In genomic region chr16:5131251-5131922, GRCm38 (mm10) we compare ENCODE assay signal across 8 mouse cellular contexts. TPM values are rescaled to one million over a fixed set of nuclear protein-coding genes. Genes with fewer than 3 reads are reported as not detected.
DNase-seq lines count a peak whose midpoint lies in the region; ATAC-seq and TF ChIP-seq lines count a peak whose summit lies in the region.

No protein-coding gene starts in this region.

- H3K9me3 ChIP-seq in erythroblast, embryonic 14.5 days (ENCODE audit: control insufficient read depth, low read length) = no peaks in the 10 kb centered on the region
- no peaks in the 10 kb centered on the region for H3K9me3 ChIP-seq in intestine, embryonic 16.5 days (ENCODE audit: control insufficient read depth, low read length)
- H3K9me3 ChIP-seq in neural tube, embryonic 13.5 days = no peaks in the 10 kb centered on the region

- no peaks in the 10 kb centered on the region for H3K4me1 ChIP-seq in erythroblast, embryonic 14.5 days (ENCODE audit: control insufficient read depth)
- H3K4me1 ChIP-seq in lung, adult 2 months (ENCODE audit: control insufficient read depth, insufficient read depth, low read length) = peaks cover 9% of the 10 kb centered on the region
- peaks cover 23% of the 10 kb centered on the region for H3K4me1 ChIP-seq in intestine, embryonic 16.5 days (ENCODE audit: control insufficient read depth, insufficient read depth, low read length)
- H3K4me1 ChIP-seq in neural tube, embryonic 13.5 days (replicated peaks) = peaks cover 13% of the 10 kb centered on the region

- TF ChIP-seq POLR2A in lung, adult 2 months (IDR thresholded peaks at IDR 0.05; ENCODE audit: borderline replicate concordance, extremely low read depth, low read depth, low read length) = 0 out of 2 replicates have a peak, but pooled peaks have one; percentile 8

- peak overlapping the region; percentile 71 for H3K9ac ChIP-seq in intestine, embryonic 16.5 days (ENCODE audit: low read depth, low read length)
- H3K9ac ChIP-seq in neural tube, embryonic 13.5 days = no peak overlapping the region

- no peak for TF ChIP-seq CTCF in lung, adult 2 months (IDR thresholded peaks at IDR 0.05; ENCODE audit: insufficient read depth, low read length)

- H3K4me3 ChIP-seq in erythroblast, embryonic 14.5 days (replicated peaks) = peak overlapping the region; percentile 47
- peak overlapping the region; percentile 82 for H3K4me3 ChIP-seq in lung, adult 2 months (replicated peaks; ENCODE audit: extremely low read depth, low read depth, low read length)
- H3K4me3 ChIP-seq in intestine, embryonic 16.5 days (ENCODE audit: low read length) = peak overlapping the region; percentile 64
- H3K4me3 ChIP-seq in neural tube, embryonic 13.5 days = peak overlapping the region; percentile 28; the same call in 1 of the 2 replicates

- peaks cover 46% of the 10 kb centered on the region for H3K27me3 ChIP-seq in erythroblast, embryonic 14.5 days (ENCODE audit: control insufficient read depth)
- peaks cover 25% of the 10 kb centered on the region for H3K27me3 ChIP-seq in intestine, embryonic 16.5 days (replicated peaks; ENCODE audit: control insufficient read depth, insufficient read depth, low read length)
- H3K27me3 ChIP-seq in neural tube, embryonic 13.5 days = peaks cover 78% of the 10 kb centered on the region

- DNase-seq in lung, adult 2 months = peak; percentile 44
- DNase-seq in lung, postnatal 14 days = no peak
- DNase-seq in adrenal gland, postnatal 36 days = no peak
- DNase-seq in adrenal gland, postnatal 10 days = no peak

- peak overlapping the region; percentile 69 for H3K4me2 ChIP-seq in intestine, embryonic 16.5 days (ENCODE audit: low read depth, low read length)
- peak overlapping the region; percentile 51; the same call in 1 of the 2 replicates for H3K4me2 ChIP-seq in neural tube, embryonic 13.5 days

- ATAC-seq in erythroblast, adult 5-6 weeks (replicated peaks; ENCODE audit: low FRiP score, poor library complexity, severe bottlenecking) = no peak
- ATAC-seq in intestine, embryonic 16.5 days = 0 out of 2 replicates have a peak, but pooled peaks have one; percentile 4
- ATAC-seq in neural tube, embryonic 13.5 days (ENCODE audit: low read depth) = no peak

- no peaks in the 10 kb centered on the region for H3K36me3 ChIP-seq in erythroblast, embryonic 14.5 days (ENCODE audit: control insufficient read depth)
- H3K36me3 ChIP-seq in intestine, embryonic 16.5 days (ENCODE audit: control insufficient read depth, insufficient read depth, low read length) = no peaks in the 10 kb centered on the region
- no peaks in the 10 kb centered on the region for H3K36me3 ChIP-seq in neural tube, embryonic 13.5 days

- 5% methylated on average over 25 of the region's 25 CpGs for WGBS in lung, adult 2 months
- 5% methylated on average over 25 of the region's 25 CpGs for WGBS in intestine, embryonic 16.5 days
- WGBS in neural tube, embryonic 13.5 days = 2% methylated on average over 25 of the region's 25 CpGs

- no peak overlapping the region for H3K27ac ChIP-seq in intestine, embryonic 16.5 days (ENCODE audit: low read length)
- H3K27ac ChIP-seq in neural tube, embryonic 13.5 days (replicated peaks) = no peak overlapping the region

RNA-seq across cellular contexts. Expression of gene Ppl, which starts 0.8 kb away (rescaled TPM):
- 0.01 TPM in 1 of 2 replicates, not detected in the other for polyA plus RNA-seq in erythroblast, embryonic 14.5 days (2012)
- total RNA-seq in erythroblast, adult 5-6 weeks (2015; ENCODE audit: low replicate concordance) = not detected in 2 replicates
- not detected in 2 replicates for total RNA-seq in erythroblast, adult 5-6 weeks (2017; ENCODE audit: low replicate concordance)
- polyA plus RNA-seq in lung, adult 2 months (2012; rRNA removed) = 16.8 and 34.2 TPM in 2 replicates
- polyA plus RNA-seq in intestine, embryonic 16.5 days (2015; fragmentation: Nextera tagmentation; extraction: Ambion mirVana) = 3.1 and 3.4 TPM in 2 replicates
- polyA plus RNA-seq in neural tube, embryonic 13.5 days (2015; fragmentation: Nextera tagmentation; extraction: Ambion mirVana) = 0.18 and 0.39 TPM in 2 replicates
- 1 to 10 TPM; 2.0 to 4.7 TPM for total RNA-seq in adrenal gland, postnatal 36 days (2021)
- total RNA-seq in adrenal gland, postnatal 10 days (2021) = 1 to 10 TPM; 2.0 to 2.3 TPM

RNA-seq across cellular contexts. Expression of gene Sec14l5, which starts 15.5 kb away (rescaled TPM):
- polyA plus RNA-seq in erythroblast, embryonic 14.5 days (2012) = not detected in 2 replicates
- total RNA-seq in erythroblast, adult 5-6 weeks (2015; ENCODE audit: low replicate concordance) = not detected in 2 replicates
- total RNA-seq in erythroblast, adult 5-6 weeks (2017; ENCODE audit: low replicate concordance) = not detected in 2 replicates
- 1.3 and 2.9 TPM in 2 replicates for polyA plus RNA-seq in lung, adult 2 months (2012; rRNA removed)
- 0.05 TPM in 1 of 2 replicates, not detected in the other for polyA plus RNA-seq in intestine, embryonic 16.5 days (2015; fragmentation: Nextera tagmentation; extraction: Ambion mirVana)
- polyA plus RNA-seq in neural tube, embryonic 13.5 days (2015; fragmentation: Nextera tagmentation; extraction: Ambion mirVana) = 0.54 and 0.63 TPM in 2 replicates
- total RNA-seq in adrenal gland, postnatal 36 days (2021) = under 1 TPM in 1 of 2 experiments, not detected in 1; 0.13 TPM
- total RNA-seq in adrenal gland, postnatal 10 days (2021) = under 1 TPM; 0.39 to 0.76 TPM

Comparison
In these comparisons a context has a peak if more than half of its experiments do, and no peak if none do; other contexts are left out.
1. H3K4me3 ChIP-seq: peak in every context shown above with its lines; median percentile 82 in lung, adult 2 months; 64 in intestine, embryonic 16.5 days; 47 in erythroblast, embryonic 14.5 days; 28 in neural tube, embryonic 13.5 days.